Mouse (Mus musculus) cerebellum, adult 9-10 months (tissue): ENCODE measurements at regions not wholly inside any gene's neighbourhood (a gene's known extent, or its start where the extent isn't known, plus 50 kb on each side); places are given as distances from the start of the nearest gene placed in this dataset.
"Not testable (repeated sequence)": the region's sequence is repeated elsewhere in the genome, so short reads cannot be mapped to it uniquely, and the experiment has no call there.

Experiments
- DNase-seq: peaks from one replicate; pipeline ENCODE4 v3.0.0; 2022

DNA sequence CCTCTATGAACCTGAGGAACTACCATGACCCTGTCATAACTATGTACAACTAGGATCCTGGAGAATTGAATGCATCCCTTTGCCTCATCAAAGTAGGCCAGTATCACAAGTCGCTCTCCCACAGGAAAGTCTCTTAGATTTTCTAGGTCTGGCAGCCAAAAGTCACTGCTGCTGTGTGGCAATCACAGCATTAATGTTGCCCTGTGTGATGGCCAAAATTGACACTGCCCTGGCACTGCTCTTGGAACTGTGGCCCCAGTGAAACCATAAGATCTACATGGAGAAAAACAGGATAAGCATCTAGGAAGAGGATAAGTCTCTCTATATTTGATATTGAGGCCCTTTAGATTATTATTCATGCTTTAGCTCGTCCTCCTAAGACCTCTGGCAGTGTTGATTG lies 465.7 kb downstream of the Adam6a start:
- no peak for DNase-seq

DNA sequence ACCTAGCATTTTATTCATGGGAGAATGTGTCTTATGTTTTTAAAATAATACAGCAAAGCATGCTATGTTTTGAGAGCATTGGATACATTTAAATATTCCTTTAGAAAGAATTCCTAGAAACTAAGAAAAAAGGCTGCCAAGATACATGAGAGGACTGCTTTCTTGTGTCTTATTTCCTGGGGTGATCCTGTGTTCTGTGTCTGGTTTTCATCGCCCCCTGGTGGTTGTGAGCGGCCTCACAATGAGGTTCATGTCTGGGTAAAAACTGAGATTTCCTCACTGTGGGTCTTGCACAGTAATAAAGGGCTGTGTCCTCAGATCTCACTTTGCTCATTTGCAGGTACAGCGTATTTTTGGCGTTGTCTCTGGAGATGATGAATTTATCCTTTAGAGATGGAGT lies 469.2 kb downstream of the Adam6a start:
- DNase-seq, result peak; percentile 10

DNA sequence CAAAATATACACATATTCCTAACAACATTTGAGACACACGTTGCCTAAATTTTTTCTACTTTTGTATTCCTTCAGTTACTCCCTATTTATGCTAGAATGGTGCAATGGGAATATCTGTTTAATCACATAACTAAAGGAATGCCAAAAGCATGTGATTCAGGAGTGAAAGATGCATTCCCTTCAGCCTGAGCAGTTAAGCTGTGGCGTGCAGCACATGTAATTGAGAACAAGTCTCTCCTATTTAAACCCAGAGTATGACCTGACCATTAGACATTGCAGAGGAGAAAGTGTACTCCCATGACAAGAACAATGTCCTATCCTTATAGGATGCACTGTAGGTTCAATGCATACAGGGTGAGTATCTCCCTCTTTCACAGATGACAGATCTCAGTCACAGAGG lies 493.3 kb downstream of the Adam6a start:
- not testable (repeated sequence) for DNase-seq

DNA sequence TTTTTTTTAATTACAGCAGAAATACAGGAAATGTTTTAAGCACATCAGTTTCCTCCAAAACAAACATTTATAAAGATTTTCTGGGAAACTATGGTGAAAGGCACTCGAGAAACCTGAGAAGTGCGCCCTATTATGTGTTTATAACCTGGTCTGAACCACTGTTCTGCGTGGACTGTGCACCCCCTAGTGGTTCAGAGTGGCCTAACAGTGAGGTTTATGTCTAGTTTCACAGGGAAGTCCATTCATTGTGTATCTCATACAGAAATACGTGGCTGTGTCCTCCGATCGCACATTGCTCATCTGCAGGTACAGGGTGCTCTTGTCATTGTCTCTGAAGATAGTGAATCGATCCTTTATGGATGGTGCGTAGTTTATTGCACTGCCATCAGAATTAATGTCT lies 504.3 kb downstream of the Adam6a start:
- DNase-seq, result not testable (repeated sequence)

DNA sequence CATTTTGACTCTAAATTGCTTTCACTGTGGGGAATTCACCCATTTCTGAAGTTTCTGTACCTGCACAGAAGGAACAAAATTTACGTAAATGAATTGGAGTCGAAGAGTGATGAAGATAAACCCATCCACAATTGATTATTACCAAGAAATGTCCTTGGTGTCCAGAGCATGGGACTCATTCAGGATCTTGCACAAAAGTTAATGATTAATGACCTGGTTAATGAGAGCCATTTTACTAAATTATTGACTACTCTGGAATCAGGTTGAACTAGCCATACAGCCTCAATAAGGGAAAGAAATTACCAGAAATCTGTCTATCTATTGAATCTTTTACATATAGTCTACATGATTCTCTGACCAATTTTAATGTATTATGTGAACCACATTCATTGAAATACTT lies 509.6 kb downstream of the Adam6a start:
- no peak for DNase-seq

DNA sequence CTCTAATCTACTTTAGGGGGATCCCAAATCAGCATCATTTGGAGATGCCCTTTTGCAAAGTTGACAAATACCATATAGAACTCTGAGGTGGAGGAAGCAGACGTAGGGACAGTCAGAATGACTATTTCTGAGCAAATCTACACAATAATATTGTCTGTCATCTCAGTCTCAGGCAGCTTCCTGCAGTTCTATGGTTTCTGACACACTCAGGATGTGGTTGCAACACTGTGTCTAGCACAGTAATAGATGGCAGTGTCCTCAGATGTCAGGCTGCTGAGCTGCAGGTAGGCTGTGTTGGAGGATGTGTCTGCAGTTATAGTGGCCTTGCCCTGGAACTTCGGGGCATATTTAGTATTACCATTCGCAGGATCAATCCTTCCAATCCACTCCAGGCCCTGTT lies 515.9 kb downstream of the Adam6a start:
- DNase-seq, result no peak

DNA sequence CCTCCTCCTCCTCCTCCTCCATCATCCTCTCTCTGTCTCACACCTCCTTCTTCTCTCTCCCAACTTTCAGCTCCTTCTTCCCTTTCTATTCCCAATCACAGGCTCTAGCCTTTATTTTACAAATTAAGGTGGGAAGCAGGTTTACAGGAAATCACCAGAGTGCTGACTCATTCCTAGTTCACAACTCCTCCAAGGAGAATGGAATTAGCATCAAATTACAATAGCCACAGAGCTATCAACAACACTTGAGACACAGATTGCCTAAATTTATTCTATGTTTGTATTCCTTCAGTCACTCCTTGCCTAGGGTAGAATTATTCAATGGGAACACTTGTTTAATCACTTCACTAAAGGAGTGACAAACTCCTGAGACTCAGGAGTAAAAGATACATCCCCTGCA lies 523.5 kb downstream of the Adam6a start:
- no peak for DNase-seq

DNA sequence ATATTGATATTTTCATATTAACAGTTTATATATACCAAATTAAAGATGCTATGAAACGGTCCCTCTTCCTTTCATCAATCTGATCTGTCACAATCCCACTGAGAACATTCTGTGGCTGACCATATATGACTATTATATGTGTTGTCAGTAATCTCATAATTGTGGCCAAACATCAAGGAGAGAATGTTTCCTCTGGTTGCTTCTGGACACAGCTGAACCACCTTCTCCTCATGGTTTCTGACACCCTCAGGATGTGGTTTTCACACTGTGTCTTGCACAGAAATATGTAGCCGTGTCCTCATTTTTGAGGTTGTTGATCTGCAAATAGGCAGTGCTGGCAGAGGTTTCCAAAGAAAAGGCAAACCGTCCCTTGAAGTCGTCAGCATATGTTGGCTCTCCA lies 565.0 kb downstream of the Adam6a start:
- DNase-seq, result peak; percentile 1

DNA sequence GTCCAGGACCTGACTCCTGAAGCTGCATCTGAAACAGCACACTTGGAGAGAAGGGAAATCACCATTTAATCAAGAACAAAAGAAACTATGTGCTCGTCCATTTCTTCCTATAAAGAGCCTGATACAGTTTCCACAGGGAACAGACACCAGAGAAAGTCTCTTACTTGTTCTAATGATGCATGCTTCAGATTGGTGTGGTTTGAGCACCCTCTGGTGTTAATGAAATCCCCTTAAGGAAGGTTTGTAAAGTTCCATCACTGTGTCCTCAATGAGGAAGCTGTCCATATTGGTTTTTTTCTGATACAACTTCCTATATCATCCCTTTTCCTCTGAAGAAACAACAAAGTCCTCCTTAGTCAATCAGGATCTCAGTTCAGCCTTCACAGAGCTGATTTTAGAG lies 591.2 kb downstream of the Adam6a start:
- DNase-seq, result no peak

DNA sequence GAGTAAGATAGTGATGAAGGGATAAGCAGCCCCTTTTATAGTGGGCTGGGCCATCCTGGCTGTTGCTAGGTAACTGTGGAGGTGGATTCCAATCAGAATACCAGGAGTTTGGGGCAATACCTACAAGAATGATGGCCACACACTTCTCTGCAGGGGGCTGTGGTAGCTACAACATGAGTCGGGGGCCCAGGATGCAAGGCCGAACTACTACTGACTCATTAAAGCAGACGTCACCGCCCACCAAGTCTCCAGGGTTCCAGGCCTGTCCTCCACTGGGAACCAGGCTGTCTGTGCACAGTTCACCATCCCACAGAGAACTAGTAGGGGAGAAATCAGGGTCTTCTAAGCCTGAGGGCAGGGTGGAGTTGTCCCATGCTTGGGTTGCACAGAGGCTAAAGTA lies 605.1 kb downstream of the Adam6a start:
- no peak for DNase-seq

DNA sequence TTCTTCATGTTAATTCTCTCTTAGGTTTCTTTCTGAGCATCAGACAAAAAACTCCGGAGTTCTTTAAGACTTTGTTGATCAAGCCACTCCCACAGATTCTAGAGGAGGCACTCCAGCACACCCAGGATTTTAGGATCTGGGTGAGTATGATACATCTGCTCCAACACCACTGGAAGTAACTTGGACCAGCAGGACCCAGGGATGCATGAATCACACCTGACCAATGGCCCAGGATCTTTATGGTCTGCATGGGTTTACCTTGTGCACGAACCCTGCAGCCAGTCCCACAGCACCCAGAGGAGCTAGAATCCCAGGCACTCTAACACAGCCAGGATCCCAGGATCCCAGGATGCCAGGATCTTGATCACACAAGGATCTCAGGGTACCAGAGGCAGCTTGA lies 628.6 kb downstream of the Adam6a start:
- DNase-seq, result no peak

DNA sequence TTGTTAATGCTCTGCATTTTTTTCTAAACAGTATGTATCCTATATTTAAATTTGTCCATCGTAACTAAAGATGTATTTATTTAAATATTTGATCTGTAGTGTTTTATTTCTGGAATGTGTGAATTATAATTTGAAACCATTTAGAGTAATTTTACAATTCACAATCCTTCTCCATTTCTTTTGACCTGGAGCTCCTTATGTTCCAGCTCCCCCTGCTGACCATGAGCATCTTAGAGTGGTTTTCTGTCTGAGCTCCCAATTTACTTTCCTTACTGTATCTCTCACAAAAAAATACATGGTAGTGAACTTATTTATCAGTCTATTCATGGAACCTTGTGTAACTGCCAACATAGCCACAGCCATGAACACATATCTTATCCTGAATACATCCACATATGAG lies 655.8 kb downstream of the Adam6a start:
- no peak for DNase-seq

DNA sequence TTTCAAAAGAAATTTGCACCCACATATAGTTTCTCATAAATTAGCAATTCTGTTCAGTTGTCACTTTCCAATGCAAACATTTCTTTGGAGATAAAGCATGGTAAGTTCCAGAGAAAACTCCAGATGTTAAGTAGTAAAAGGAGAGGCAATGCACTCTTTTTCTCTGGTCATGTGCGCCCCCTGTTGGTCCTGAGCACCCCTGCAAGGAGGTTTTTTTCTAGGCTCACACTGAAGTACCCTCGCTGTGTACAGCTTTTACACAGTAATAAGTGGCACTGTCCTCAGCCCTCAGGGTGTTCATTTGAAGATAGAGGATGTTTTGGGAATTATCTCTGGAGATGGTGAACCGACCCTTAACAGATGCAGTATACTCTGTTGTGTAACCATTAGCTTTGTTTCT lies 678.8 kb downstream of the Adam6a start:
- DNase-seq, result no peak
